Mouse (Mus musculus): ENCODE measurements at regions not wholly inside any gene's neighbourhood (a gene's known extent, or its start where the extent isn't known, plus 50 kb on each side); places are given as distances from the start of the nearest gene placed in this dataset.

GRCm38 (mm10) chr11:23996250-23996649 is 78.6 kb downstream of the A830031A19Rik start:
- no peak for DNase-seq (ENCODE audit: low read depth, low spot score)

GRCm38 (mm10) chr11:23994160-23994559 is 80.7 kb downstream of the A830031A19Rik start:
- DNase-seq (ENCODE audit: low read depth, low spot score) = no peak

GRCm38 (mm10) chr11:23987532-23988450 is 87.1 kb downstream of the A830031A19Rik start:
- no peak for DNase-seq (ENCODE audit: low read depth, low spot score)

GRCm38 (mm10) chr11:23985231-23985630 is 89.6 kb downstream of the A830031A19Rik start:
- no peak for DNase-seq (ENCODE audit: low read depth, low spot score)

GRCm38 (mm10) chr11:23979332-23979731 is 84.3 kb upstream of the Papolg start:
- DNase-seq (ENCODE audit: low read depth, low spot score) = peak; percentile 71

GRCm38 (mm10) chr11:23978300-23978699 is 83.2 kb upstream of the Papolg start:
- no peak for DNase-seq (ENCODE audit: low read depth, low spot score)

GRCm38 (mm10) chr11:23977096-23977495 is 82.0 kb upstream of the Papolg start:
- no peak for DNase-seq (ENCODE audit: low read depth, low spot score)

- DNase-seq (ENCODE audit: low read depth, low spot score) = no peak
Measured at GRCm38 (mm10) chr11:23954323-23954722, 59.3 kb upstream of the Papolg start.

GRCm38 (mm10) chr11:23945966-23946365 is 50.9 kb upstream of the Papolg start:
- DNase-seq (ENCODE audit: low read depth, low spot score) = no peak

Data from WW6 (cell line).